Mouse (Mus musculus): ENCODE measurements around the gene Slc9b2. TPM values are rescaled to one million over a fixed set of nuclear protein-coding genes. Genes with fewer than 3 reads are reported as not detected.

Slc9b2 gene
- polyA plus RNA-seq, 1 experiment from 2014 or later = 3.8 TPM

- H3K9me3 ChIP-seq (ENCODE audit: control insufficient read depth, low read length) = no peaks in the 10 kb centered on the region
- H3K4me1 ChIP-seq (ENCODE audit: control insufficient read depth, insufficient read depth, low read length) = no peaks in the 10 kb centered on the region
- no peak for ATAC-seq (ENCODE audit: low read depth)
- no peak overlapping the region for H3K4me2 ChIP-seq (ENCODE audit: low read depth, low read length)
- no peak overlapping the region for H3K4me3 ChIP-seq (ENCODE audit: low read depth, low read length)
- no peak overlapping the region for H3K9ac ChIP-seq (replicated peaks; ENCODE audit: low read depth, low read length)
- H3K36me3 ChIP-seq (ENCODE audit: control insufficient read depth, insufficient read depth, low read length) = no peaks in the 10 kb centered on the region
- WGBS = 90% methylated on average over 4 of the region's 4 CpGs
- no peak overlapping the region for H3K27ac ChIP-seq (ENCODE audit: low read depth, low read length)
- no peaks in the 10 kb centered on the region for H3K27me3 ChIP-seq (ENCODE audit: control insufficient read depth, insufficient read depth, low read length)
These were observed 49.9 kb downstream of the Slc9b2 start for GRCm38 (mm10) chr3:135357394-135357793.

GRCm38 (mm10) chr3:135375836-135376235 lies 68.3 kb downstream of the Slc9b2 start:
- no peak overlapping the region for H3K4me3 ChIP-seq (ENCODE audit: low read depth, low read length)
- no peaks in the 10 kb centered on the region for H3K36me3 ChIP-seq (ENCODE audit: control insufficient read depth, insufficient read depth, low read length)

GRCm38 (mm10) chr3:135377445-135377844 lies 69.9 kb downstream of the Slc9b2 start:
- Histone ChIP-seq H3K4me2 (ENCODE audit: low read depth, low read length) (no peak overlapping the region), H3K36me3 (ENCODE audit: control insufficient read depth, insufficient read depth, low read length) (no peaks in the 10 kb centered on the region), H3K27me3 (ENCODE audit: control insufficient read depth, insufficient read depth, low read length) (no peaks in the 10 kb centered on the region), H3K9ac (replicated peaks; ENCODE audit: low read depth, low read length) (no peak overlapping the region), H3K27ac (ENCODE audit: low read depth, low read length) (no peak overlapping the region), H3K4me1 (ENCODE audit: control insufficient read depth, insufficient read depth, low read length) (no peaks in the 10 kb centered on the region), H3K9me3 (ENCODE audit: control insufficient read depth, low read length) (no peaks in the 10 kb centered on the region), H3K4me3 (ENCODE audit: low read depth, low read length) (no peak overlapping the region)
- 81% methylated on average over 10 of the region's 10 CpGs for WGBS
- no peak for ATAC-seq (ENCODE audit: low read depth)

More at GRCm38 (mm10) chr3:135375836-135376235, 68.3 kb downstream of the Slc9b2 start:
- no peaks in the 10 kb centered on the region for H3K4me1 ChIP-seq (ENCODE audit: control insufficient read depth, insufficient read depth, low read length)
- H3K27ac ChIP-seq (ENCODE audit: low read depth, low read length) = no peak overlapping the region
- no peak overlapping the region for H3K4me2 ChIP-seq (ENCODE audit: low read depth, low read length)
- no peaks in the 10 kb centered on the region for H3K9me3 ChIP-seq (ENCODE audit: control insufficient read depth, low read length)
- ATAC-seq (ENCODE audit: low read depth) = no peak
- H3K27me3 ChIP-seq (ENCODE audit: control insufficient read depth, insufficient read depth, low read length) = no peaks in the 10 kb centered on the region
- H3K9ac ChIP-seq (replicated peaks; ENCODE audit: low read depth, low read length) = no peak overlapping the region
- 81% methylated on average over 3 of the region's 3 CpGs for WGBS

GRCm38 (mm10) chr3:135379868-135380267 lies 72.4 kb downstream of the Slc9b2 start:
- no peaks in the 10 kb centered on the region for H3K4me1 ChIP-seq (ENCODE audit: control insufficient read depth, insufficient read depth, low read length)
- no peak for ATAC-seq (ENCODE audit: low read depth)
- H3K4me3 ChIP-seq (ENCODE audit: low read depth, low read length) = no peak overlapping the region
- H3K9me3 ChIP-seq (ENCODE audit: control insufficient read depth, low read length) = no peaks in the 10 kb centered on the region
- no peaks in the 10 kb centered on the region for H3K27me3 ChIP-seq (ENCODE audit: control insufficient read depth, insufficient read depth, low read length)
- no peak overlapping the region for H3K9ac ChIP-seq (replicated peaks; ENCODE audit: low read depth, low read length)
- 92% methylated on average over 4 of the region's 4 CpGs for WGBS
- H3K36me3 ChIP-seq (ENCODE audit: control insufficient read depth, insufficient read depth, low read length) = no peaks in the 10 kb centered on the region
- H3K27ac ChIP-seq (ENCODE audit: low read depth, low read length) = no peak overlapping the region
- H3K4me2 ChIP-seq (ENCODE audit: low read depth, low read length) = no peak overlapping the region

GRCm38 (mm10) chr3:135393186-135393585 lies 85.7 kb downstream of the Slc9b2 start:
- no peak for ATAC-seq (ENCODE audit: low read depth)
- Histone ChIP-seq H3K27ac (ENCODE audit: low read depth, low read length) (no peak overlapping the region), H3K36me3 (ENCODE audit: control insufficient read depth, insufficient read depth, low read length) (no peaks in the 10 kb centered on the region), H3K4me2 (ENCODE audit: low read depth, low read length) (no peak overlapping the region), H3K9ac (replicated peaks; ENCODE audit: low read depth, low read length) (no peak overlapping the region), H3K9me3 (ENCODE audit: control insufficient read depth, low read length) (no peaks in the 10 kb centered on the region), H3K4me3 (ENCODE audit: low read depth, low read length) (no peak overlapping the region), H3K4me1 (ENCODE audit: control insufficient read depth, insufficient read depth, low read length) (no peaks in the 10 kb centered on the region), H3K27me3 (ENCODE audit: control insufficient read depth, insufficient read depth, low read length) (no peaks in the 10 kb centered on the region)
- 84% methylated on average over 6 of the region's 6 CpGs for WGBS

Other genes starting within 250 kb of the Slc9b2 start
- 2.8 and 4.0 TPM in 2 replicates for gene Cenpe, start 95.2 kb upstream of the Slc9b2 start, polyA plus RNA-seq (2014; fragmentation: Nextera tagmentation; extraction: Ambion mirVana)
- gene Bdh2, start 26.5 kb upstream of the Slc9b2 start, polyA plus RNA-seq (2014; fragmentation: Nextera tagmentation; extraction: Ambion mirVana) = 2.2 and 4.5 TPM in 2 replicates
- gene Slc9b1, start 40.3 kb downstream of the Slc9b2 start, polyA plus RNA-seq (2014; fragmentation: Nextera tagmentation; extraction: Ambion mirVana) = 0.17 TPM in 1 of 2 replicates, not detected in the other
- 71.2 and 71.8 TPM in 2 replicates for gene Cisd2, start 116.2 kb downstream of the Slc9b2 start, polyA plus RNA-seq (2014; fragmentation: Nextera tagmentation; extraction: Ambion mirVana)
- 379 and 446 TPM in 2 replicates for gene Ube2d3, start 130.4 kb downstream of the Slc9b2 start, polyA plus RNA-seq (2014; fragmentation: Nextera tagmentation; extraction: Ambion mirVana)
- gene Manba, start 177.9 kb downstream of the Slc9b2 start, polyA plus RNA-seq (2014; fragmentation: Nextera tagmentation; extraction: Ambion mirVana) = 6.5 and 7.9 TPM in 2 replicates